ENCODE assay signal across 23 mouse cellular contexts in the genomic region with DNA sequence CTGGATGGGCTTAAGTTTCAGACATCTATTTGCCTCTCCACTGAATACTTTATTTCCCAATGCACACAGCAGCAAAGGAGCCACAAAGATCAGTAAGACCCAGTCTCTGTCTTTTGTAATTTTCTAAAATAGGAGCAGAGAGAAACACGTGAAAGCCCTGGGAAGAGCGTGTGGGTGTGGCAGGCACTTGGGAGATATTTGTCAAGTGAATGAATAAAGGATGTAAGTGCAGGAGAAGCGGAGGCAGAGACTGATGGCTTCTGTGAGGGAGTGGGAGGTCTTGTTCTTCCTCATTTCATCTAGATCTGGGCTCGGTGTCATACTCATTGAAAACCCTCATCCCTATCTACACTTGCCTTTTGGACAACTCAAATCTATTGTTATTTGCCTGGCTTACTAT.
DNase-seq lines count a peak whose midpoint lies in the region; ATAC-seq lines count a peak whose summit lies in the region.
"Had no signal": no experiment of that assay in that cellular context is flagged by ENCODE, and none has a peak within 500 bp of the region (broad histone marks: within the 10 kb centered on the region; RNA-seq: fewer than 3 reads in every experiment).

No protein-coding gene starts in this region.

- H3K4me2 ChIP-seq in hindbrain, embryonic 15.5 days, result no peak overlapping the region
- H3K4me2 ChIP-seq in hindbrain, embryonic 16.5 days (ENCODE audit: low read length), result no peak overlapping the region
- no peak overlapping the region for H3K4me2 ChIP-seq in midbrain, embryonic 16.5 days (ENCODE audit: low read length)
- H3K4me2 ChIP-seq: embryonic facial prominence, embryonic 15.5 days; forebrain, embryonic 15.5 days; heart, embryonic 11.5 days; limb, embryonic 13.5 days; liver, embryonic 12.5 days; midbrain, embryonic 12.5 days had no signal

- WGBS in hindbrain, embryonic 15.5 days, result 65% methylated on average over 4 of the region's 4 CpGs
- WGBS in hindbrain, embryonic 16.5 days, result 63% methylated on average over 4 of the region's 4 CpGs
- 64% methylated on average over 4 of the region's 4 CpGs for WGBS in midbrain, embryonic 16.5 days
- 84% methylated on average over 4 of the region's 4 CpGs for WGBS in midbrain, embryonic 10.5 days
- WGBS in heart, embryonic 10.5 days, result 69% methylated on average over 4 of the region's 4 CpGs

- no peak for ATAC-seq in hindbrain, embryonic 15.5 days (ENCODE audit: low FRiP score, low read depth)
- ATAC-seq in hindbrain, embryonic 16.5 days, result no peak
- no peak for ATAC-seq in midbrain, embryonic 16.5 days
- ATAC-seq: CD4-positive, CD25-positive, alpha-beta regulatory T cell, adult 4 months; forebrain, embryonic 15.5 days; liver, embryonic 12.5 days had no signal

- no peaks in the 10 kb centered on the region for H3K9me3 ChIP-seq in hindbrain, embryonic 15.5 days
- no peaks in the 10 kb centered on the region for H3K9me3 ChIP-seq in hindbrain, embryonic 16.5 days (ENCODE audit: control insufficient read depth, low read length)
- H3K9me3 ChIP-seq in midbrain, embryonic 16.5 days (replicated peaks; ENCODE audit: control insufficient read depth, low read length, poor library complexity, severe bottlenecking), result no peaks in the 10 kb centered on the region
- no peaks in the 10 kb centered on the region for H3K9me3 ChIP-seq in midbrain, embryonic 10.5 days (replicated peaks)
- H3K9me3 ChIP-seq in heart, embryonic 10.5 days, result no peaks in the 10 kb centered on the region
- H3K9me3 ChIP-seq: embryonic facial prominence, embryonic 15.5 days; forebrain, embryonic 15.5 days; limb, embryonic 13.5 days; liver, embryonic 12.5 days; midbrain, embryonic 12.5 days had no signal

- peaks cover 10% of the 10 kb centered on the region; the same call in 1 of the 2 replicates for H3K4me1 ChIP-seq in hindbrain, embryonic 15.5 days (replicated peaks)
- H3K4me1 ChIP-seq in hindbrain, embryonic 16.5 days (ENCODE audit: control insufficient read depth, insufficient read depth, low read depth, low read length), result no peaks in the 10 kb centered on the region; the same call in 1 of the 2 replicates
- H3K4me1 ChIP-seq in midbrain, embryonic 16.5 days (ENCODE audit: control insufficient read depth, insufficient read depth, low read length), result peaks cover 14% of the 10 kb centered on the region
- H3K4me1 ChIP-seq in midbrain, embryonic 10.5 days, result no peaks in the 10 kb centered on the region; the same call in 1 of the 2 replicates
- no peaks in the 10 kb centered on the region for H3K4me1 ChIP-seq in heart, embryonic 10.5 days
- H3K4me1 ChIP-seq: embryonic facial prominence, embryonic 15.5 days; limb, embryonic 13.5 days; liver, embryonic 12.5 days had no signal

- H3K36me3 ChIP-seq in hindbrain, embryonic 15.5 days, result no peaks in the 10 kb centered on the region
- H3K36me3 ChIP-seq in hindbrain, embryonic 16.5 days (ENCODE audit: control insufficient read depth, insufficient read depth, low read length), result no peaks in the 10 kb centered on the region
- H3K36me3 ChIP-seq in midbrain, embryonic 16.5 days (ENCODE audit: control insufficient read depth, insufficient read depth, low read length), result no peaks in the 10 kb centered on the region
- no peaks in the 10 kb centered on the region for H3K36me3 ChIP-seq in midbrain, embryonic 10.5 days
- no peaks in the 10 kb centered on the region for H3K36me3 ChIP-seq in heart, embryonic 10.5 days
- H3K36me3 ChIP-seq: embryonic facial prominence, embryonic 15.5 days; forebrain, embryonic 15.5 days; limb, embryonic 13.5 days; liver, embryonic 12.5 days; midbrain, embryonic 12.5 days had no signal

- no peak for DNase-seq in midbrain, embryonic 10.5 days (ENCODE audit: low spot score)
- peak; percentile 46 to 62 for DNase-seq in left cerebral cortex, postnatal 14 days (ENCODE audit: low spot score in 2 of 2)
- DNase-seq in telencephalon, adult 2 months (ENCODE audit: low read depth, low spot score), result peak; percentile 80
- DNase-seq in heart, embryonic 10.5 days (ENCODE audit: low spot score), result no peak
- DNase-seq: adrenal gland, postnatal 25 days; cerebellum, adult 9-10 months; gastrocnemius, adult 2 months; kidney, adult 2 months; layer of hippocampus, postnatal 36 days; lung, adult 18-20 months; lung, postnatal 14 days; thymus, postnatal 14 days had no signal

- 0 out of 2 replicates have a peak overlapping the region, but pooled peaks have one; percentile 35 for H3K27ac ChIP-seq in hindbrain, embryonic 15.5 days (replicated peaks)
- no peak overlapping the region for H3K27ac ChIP-seq in hindbrain, embryonic 16.5 days (ENCODE audit: low read depth, low read length)
- H3K27ac ChIP-seq in midbrain, embryonic 16.5 days (ENCODE audit: low read length), result 0 out of 2 replicates have a peak overlapping the region, but pooled peaks have one; percentile 2
- H3K27ac ChIP-seq in midbrain, embryonic 10.5 days (replicated peaks), result no peak overlapping the region
- H3K27ac ChIP-seq in heart, embryonic 10.5 days, result no peak overlapping the region
- H3K27ac ChIP-seq: embryonic facial prominence, embryonic 15.5 days; gastrocnemius, adult 2 months; kidney, postnatal 0 days; limb, embryonic 13.5 days; liver, embryonic 12.5 days; midbrain, embryonic 12.5 days had no signal

- intact Hi-C loops in left cerebral cortex, postnatal 14 days (cut with DNase I), result no loop called here

- no peak overlapping the region for H3K9ac ChIP-seq in hindbrain, embryonic 15.5 days
- no peak overlapping the region for H3K9ac ChIP-seq in hindbrain, embryonic 16.5 days (ENCODE audit: low read depth, low read length)
- no peak overlapping the region for H3K9ac ChIP-seq in midbrain, embryonic 16.5 days (ENCODE audit: low read depth, low read length)
- H3K9ac ChIP-seq: embryonic facial prominence, embryonic 15.5 days; forebrain, embryonic 15.5 days; limb, embryonic 13.5 days; liver, embryonic 12.5 days; midbrain, embryonic 12.5 days had no signal

- no peaks in the 10 kb centered on the region for H3K27me3 ChIP-seq in hindbrain, embryonic 15.5 days
- H3K27me3 ChIP-seq in hindbrain, embryonic 16.5 days (replicated peaks; ENCODE audit: control insufficient read depth, insufficient read depth, low read length), result no peaks in the 10 kb centered on the region
- H3K27me3 ChIP-seq in midbrain, embryonic 16.5 days (ENCODE audit: control insufficient read depth, insufficient read depth, low read depth, low read length), result no peaks in the 10 kb centered on the region
- no peaks in the 10 kb centered on the region for H3K27me3 ChIP-seq in midbrain, embryonic 10.5 days (ENCODE audit: low read depth, poor library complexity, severe bottlenecking)
- H3K27me3 ChIP-seq in heart, embryonic 10.5 days (ENCODE audit: insufficient read depth, poor library complexity, severe bottlenecking), result no peaks in the 10 kb centered on the region
- H3K27me3 ChIP-seq: embryonic facial prominence, embryonic 15.5 days; forebrain, embryonic 15.5 days; limb, embryonic 13.5 days; liver, embryonic 12.5 days; midbrain, embryonic 12.5 days had no signal

- no peak overlapping the region for H3K4me3 ChIP-seq in hindbrain, embryonic 15.5 days
- H3K4me3 ChIP-seq in hindbrain, embryonic 16.5 days (ENCODE audit: low read length), result no peak overlapping the region
- H3K4me3 ChIP-seq in midbrain, embryonic 16.5 days (ENCODE audit: low read depth, low read length), result no peak overlapping the region
- no peak overlapping the region for H3K4me3 ChIP-seq in midbrain, embryonic 10.5 days
- no peak overlapping the region for H3K4me3 ChIP-seq in heart, embryonic 10.5 days
- H3K4me3 ChIP-seq: embryonic facial prominence, embryonic 15.5 days; forebrain, embryonic 15.5 days; gastrocnemius, adult 2 months; limb, embryonic 13.5 days; liver, embryonic 12.5 days; midbrain, embryonic 12.5 days had no signal

Comparison
In these comparisons a context has a peak if more than half of its experiments do, and no peak if none do; other contexts are left out.
1. H3K27ac ChIP-seq: peak in hindbrain, embryonic 15.5 days (single experiment) and midbrain, embryonic 16.5 days (single experiment); none in hindbrain, embryonic 16.5 days (single experiment), midbrain, embryonic 10.5 days (single experiment) and heart, embryonic 10.5 days (single experiment).
2. DNase-seq: peak in left cerebral cortex, postnatal 14 days (2 of 2) and telencephalon, adult 2 months (single experiment); none in midbrain, embryonic 10.5 days (single experiment) and heart, embryonic 10.5 days (single experiment).